Mouse (Mus musculus): ENCODE data around the gene Nms. TPM values are rescaled to one million over a fixed set of nuclear protein-coding genes. Genes with fewer than 3 reads are reported as not detected.

The Nms gene
- not detected in 2 replicates for polyA plus RNA-seq (2015; fragmentation: Nextera tagmentation; extraction: Ambion mirVana)

GRCm38 (mm10) chr1:38938849-38939248, at the start of gene Nms:
Gene Nms (plus strand): TSS chr1:38939149.
- no peak within 1 kb of the TSS for H3K4me2 ChIP-seq (ENCODE audit: low read depth, low read length)
- peaks cover 3% of the 10 kb centered on the region; the same call in 1 of the 2 replicates for H3K27me3 ChIP-seq (ENCODE audit: control insufficient read depth, insufficient read depth, low read length)
- no peaks in the 10 kb centered on the region for H3K9me3 ChIP-seq (replicated peaks; ENCODE audit: control insufficient read depth, low read length)
- WGBS, result 72% methylated on average over 6 of the region's 6 CpGs
- H3K9ac ChIP-seq (ENCODE audit: low read length), result no peak within 1 kb of the TSS
- no peaks in the 10 kb centered on the region for H3K36me3 ChIP-seq (ENCODE audit: control insufficient read depth, insufficient read depth)
- H3K27ac ChIP-seq (ENCODE audit: low read length), result no peak within 1 kb of the TSS
- no peak for ATAC-seq (replicated peaks; ENCODE audit: extremely low read depth, insufficient read depth, low FRiP score)
- H3K4me1 ChIP-seq (ENCODE audit: control insufficient read depth, insufficient read depth, low read length), result no peaks in the 10 kb centered on the region
- H3K4me3 ChIP-seq (ENCODE audit: low read length), result no peak within 1 kb of the TSS

- H3K4me2 ChIP-seq (ENCODE audit: low read depth, low read length), result no peak overlapping the region
- H3K4me1 ChIP-seq (ENCODE audit: control insufficient read depth, insufficient read depth, low read length), result no peaks in the 10 kb centered on the region
- H3K9ac ChIP-seq (ENCODE audit: low read length), result no peak overlapping the region
- WGBS, result 88% methylated on average over 5 of the region's 5 CpGs
- no peaks in the 10 kb centered on the region for H3K9me3 ChIP-seq (replicated peaks; ENCODE audit: control insufficient read depth, low read length)
- H3K4me3 ChIP-seq (ENCODE audit: low read length), result no peak overlapping the region
- ATAC-seq (replicated peaks; ENCODE audit: extremely low read depth, insufficient read depth, low FRiP score), result no peak
- H3K36me3 ChIP-seq (ENCODE audit: control insufficient read depth, insufficient read depth), result no peaks in the 10 kb centered on the region
- H3K27ac ChIP-seq (ENCODE audit: low read length), result no peak overlapping the region
- H3K27me3 ChIP-seq (ENCODE audit: control insufficient read depth, insufficient read depth, low read length), result no peaks in the 10 kb centered on the region
Observed at GRCm38 (mm10) chr1:38891444-38891843, 47.5 kb upstream of the Nms start.

- no peaks in the 10 kb centered on the region for H3K4me1 ChIP-seq (ENCODE audit: control insufficient read depth, insufficient read depth, low read length)
- no peak overlapping the region for H3K4me2 ChIP-seq (ENCODE audit: low read depth, low read length)
- ATAC-seq (replicated peaks; ENCODE audit: extremely low read depth, insufficient read depth, low FRiP score), result no peak
- H3K36me3 ChIP-seq (ENCODE audit: control insufficient read depth, insufficient read depth), result no peaks in the 10 kb centered on the region
- no peak overlapping the region for H3K27ac ChIP-seq (ENCODE audit: low read length)
- H3K4me3 ChIP-seq (ENCODE audit: low read length), result no peak overlapping the region
- 65% methylated on average over 5 of the region's 5 CpGs for WGBS
- H3K9ac ChIP-seq (ENCODE audit: low read length), result no peak overlapping the region
- H3K9me3 ChIP-seq (replicated peaks; ENCODE audit: control insufficient read depth, low read length), result no peaks in the 10 kb centered on the region
- 0 out of 2 replicates have a peak, but pooled peaks cover 3% of the 10 kb centered on the region for H3K27me3 ChIP-seq (ENCODE audit: control insufficient read depth, insufficient read depth, low read length)
Observed at GRCm38 (mm10) chr1:38893081-38893480, 45.9 kb upstream of the Nms start.

- under 1% methylated on average over 67 of the region's 67 CpGs for WGBS
Observed at GRCm38 (mm10) chr1:38897431-38898248, 41.3 kb upstream of the Nms start, which contains the start of gene Chst10. Gene Chst10 (minus strand): TSS chr1:38898161.

DNA sequence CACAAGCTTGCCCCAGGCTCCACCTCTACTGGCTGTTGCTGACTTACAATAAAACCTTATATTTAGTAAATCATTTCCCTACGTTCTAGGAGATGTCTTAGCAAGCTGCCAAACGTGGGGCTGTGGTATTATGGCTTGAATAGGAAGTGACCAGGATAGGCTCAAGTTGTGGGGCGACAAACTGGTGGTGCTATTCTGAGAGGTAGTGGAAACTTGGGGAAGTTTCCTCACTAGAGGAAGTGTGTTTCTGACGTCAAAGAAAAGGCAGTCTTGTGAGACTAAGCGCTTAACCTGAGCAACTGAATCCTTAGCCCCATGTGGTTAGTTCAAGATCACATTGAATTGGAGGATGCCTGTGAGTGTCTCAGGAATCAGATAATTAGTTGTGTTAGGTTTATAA, 36.4 kb upstream of the Nms start:
- WGBS, result 48% methylated on average over 5 of the region's 5 CpGs
- no peak overlapping the region for H3K4me2 ChIP-seq (ENCODE audit: low read depth, low read length)
- 0 out of 2 replicates have a peak, but pooled peaks cover 2% of the 10 kb centered on the region for H3K27me3 ChIP-seq (ENCODE audit: control insufficient read depth, insufficient read depth, low read length)
- no peak for ATAC-seq (replicated peaks; ENCODE audit: extremely low read depth, insufficient read depth, low FRiP score)
- H3K27ac ChIP-seq (ENCODE audit: low read length), result no peak overlapping the region
- H3K9ac ChIP-seq (ENCODE audit: low read length), result no peak overlapping the region
- H3K36me3 ChIP-seq (ENCODE audit: control insufficient read depth, insufficient read depth), result no peaks in the 10 kb centered on the region
- no peaks in the 10 kb centered on the region for H3K9me3 ChIP-seq (replicated peaks; ENCODE audit: control insufficient read depth, low read length)
- no peak overlapping the region for H3K4me3 ChIP-seq (ENCODE audit: low read length)
- H3K4me1 ChIP-seq (ENCODE audit: control insufficient read depth, insufficient read depth, low read length), result no peaks in the 10 kb centered on the region

More at GRCm38 (mm10) chr1:38897431-38898248, 41.3 kb upstream of the Nms start, which contains the start of gene Chst10:
- Histone ChIP-seq H3K4me2 (ENCODE audit: low read depth, low read length) (peak within 1 kb of the TSS; percentile 92), H3K36me3 (ENCODE audit: control insufficient read depth, insufficient read depth) (no peaks in the 10 kb centered on the region), H3K9ac (ENCODE audit: low read length) (peak within 1 kb of the TSS; percentile 75), H3K4me3 (ENCODE audit: low read length) (peak within 1 kb of the TSS; percentile 71), H3K4me1 (ENCODE audit: control insufficient read depth, insufficient read depth, low read length) (no peaks in the 10 kb centered on the region), H3K9me3 (replicated peaks; ENCODE audit: control insufficient read depth, low read length) (no peaks in the 10 kb centered on the region), H3K27me3 (ENCODE audit: control insufficient read depth, insufficient read depth, low read length) (0 out of 2 replicates have a peak, but pooled peaks cover 5% of the 10 kb centered on the region), H3K27ac (ENCODE audit: low read length) (no peak within 1 kb of the TSS)
- peak; percentile 89 for ATAC-seq (replicated peaks; ENCODE audit: extremely low read depth, insufficient read depth, low FRiP score)

DNA sequence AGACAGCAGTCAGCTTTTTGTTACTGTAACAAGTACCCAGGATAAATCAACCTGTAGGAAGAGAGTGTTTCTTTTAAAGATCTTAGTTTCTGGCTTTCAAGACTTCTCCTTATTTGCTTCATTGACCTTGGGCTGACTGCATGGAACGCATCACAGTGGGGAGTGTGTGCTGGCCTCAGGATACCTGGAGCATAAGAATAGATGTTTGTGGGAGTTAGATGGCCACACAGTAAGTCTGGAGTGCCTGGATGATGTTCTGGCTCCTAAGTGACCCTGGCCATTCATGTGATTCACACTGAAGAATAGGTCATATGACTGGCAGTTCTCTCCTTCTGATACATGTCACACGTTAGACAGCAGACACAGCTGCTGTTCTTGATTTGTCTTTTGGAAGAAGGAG, 35.0 kb upstream of the Nms start:
- Histone ChIP-seq H3K4me2 (ENCODE audit: low read depth, low read length) (no peak overlapping the region), H3K4me1 (ENCODE audit: control insufficient read depth, insufficient read depth, low read length) (no peaks in the 10 kb centered on the region), H3K27me3 (ENCODE audit: control insufficient read depth, insufficient read depth, low read length) (no peaks in the 10 kb centered on the region), H3K9ac (ENCODE audit: low read length) (no peak overlapping the region), H3K4me3 (ENCODE audit: low read length) (no peak overlapping the region), H3K9me3 (replicated peaks; ENCODE audit: control insufficient read depth, low read length) (no peaks in the 10 kb centered on the region), H3K27ac (ENCODE audit: low read length) (no peak overlapping the region), H3K36me3 (ENCODE audit: control insufficient read depth, insufficient read depth) (no peaks in the 10 kb centered on the region)
- ATAC-seq (replicated peaks; ENCODE audit: extremely low read depth, insufficient read depth, low FRiP score), result no peak
- 60% methylated on average over 2 of the region's 2 CpGs for WGBS

DNA sequence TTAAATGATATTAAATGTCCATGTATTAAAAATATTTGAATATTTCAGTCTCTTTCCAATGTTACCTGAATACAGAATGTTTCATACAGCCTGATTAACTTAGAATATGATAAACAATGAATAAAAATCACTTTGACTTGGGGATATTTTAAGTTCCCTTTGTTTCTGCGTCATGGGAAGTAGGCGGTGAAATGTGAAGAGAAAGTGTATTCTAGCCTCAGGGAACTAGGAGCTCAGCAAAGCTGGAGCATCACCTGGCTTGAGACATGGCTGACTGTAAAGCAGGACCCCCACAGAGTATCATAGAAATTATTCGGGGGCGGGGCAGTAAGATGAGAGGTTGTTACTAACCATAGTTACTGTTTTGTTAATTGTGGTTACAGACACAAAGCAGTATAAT, 10.0 kb upstream of the Nms start:
- Histone ChIP-seq H3K36me3 (ENCODE audit: control insufficient read depth, insufficient read depth) (no peaks in the 10 kb centered on the region), H3K4me2 (ENCODE audit: low read depth, low read length) (no peak overlapping the region), H3K9ac (ENCODE audit: low read length) (no peak overlapping the region), H3K27ac (ENCODE audit: low read length) (no peak overlapping the region), H3K4me3 (ENCODE audit: low read length) (no peak overlapping the region), H3K4me1 (ENCODE audit: control insufficient read depth, insufficient read depth, low read length) (no peaks in the 10 kb centered on the region), H3K9me3 (replicated peaks; ENCODE audit: control insufficient read depth, low read length) (no peaks in the 10 kb centered on the region), H3K27me3 (ENCODE audit: control insufficient read depth, insufficient read depth, low read length) (no peaks in the 10 kb centered on the region)
- 75% methylated on average over 4 of the region's 4 CpGs for WGBS
- ATAC-seq (replicated peaks; ENCODE audit: extremely low read depth, insufficient read depth, low FRiP score), result no peak

GRCm38 (mm10) chr1:38929468-38929867, 9.5 kb upstream of the Nms start:
- Histone ChIP-seq H3K36me3 (ENCODE audit: control insufficient read depth, insufficient read depth) (no peaks in the 10 kb centered on the region), H3K27ac (ENCODE audit: low read length) (no peak overlapping the region), H3K9ac (ENCODE audit: low read length) (no peak overlapping the region), H3K27me3 (ENCODE audit: control insufficient read depth, insufficient read depth, low read length) (no peaks in the 10 kb centered on the region), H3K4me2 (ENCODE audit: low read depth, low read length) (no peak overlapping the region), H3K4me1 (ENCODE audit: control insufficient read depth, insufficient read depth, low read length) (no peaks in the 10 kb centered on the region), H3K4me3 (ENCODE audit: low read length) (no peak overlapping the region), H3K9me3 (replicated peaks; ENCODE audit: control insufficient read depth, low read length) (no peaks in the 10 kb centered on the region)
- ATAC-seq (replicated peaks; ENCODE audit: extremely low read depth, insufficient read depth, low FRiP score), result no peak
- WGBS, result 71% methylated on average over 4 of the region's 4 CpGs

- ATAC-seq (replicated peaks; ENCODE audit: extremely low read depth, insufficient read depth, low FRiP score), result no peak
- H3K36me3 ChIP-seq (ENCODE audit: control insufficient read depth, insufficient read depth), result no peaks in the 10 kb centered on the region
- no peak overlapping the region for H3K9ac ChIP-seq (ENCODE audit: low read length)
- no peak overlapping the region for H3K4me3 ChIP-seq (ENCODE audit: low read length)
- H3K4me1 ChIP-seq (ENCODE audit: control insufficient read depth, insufficient read depth, low read length), result no peaks in the 10 kb centered on the region
- no peak overlapping the region for H3K4me2 ChIP-seq (ENCODE audit: low read depth, low read length)
- H3K27me3 ChIP-seq (ENCODE audit: control insufficient read depth, insufficient read depth, low read length), result no peaks in the 10 kb centered on the region
- H3K9me3 ChIP-seq (replicated peaks; ENCODE audit: control insufficient read depth, low read length), result no peaks in the 10 kb centered on the region
- no peak overlapping the region for H3K27ac ChIP-seq (ENCODE audit: low read length)
- 50% methylated on average over 8 of the region's 8 CpGs for WGBS
Observed at GRCm38 (mm10) chr1:38930767-38931166, 8.2 kb upstream of the Nms start.

Measured in heart, embryonic 16.5 days (tissue).